Mouse (Mus musculus) myocyte (in vitro differentiated cells): Measurements from ENCODE around the gene Arhgap8. TPM values are rescaled to one million over a fixed set of nuclear protein-coding genes. Genes with fewer than 3 reads are reported as not detected.

Experiments used
- H3K27me3 ChIP-seq: one replicate; pipeline ENCODE4 v1.6.1; 2011; ENCODE audit not compliant: control insufficient read depth, insufficient read depth, insufficient read length
- H3K36me3 ChIP-seq: one replicate; pipeline ENCODE4 v1.6.1; 2011; ENCODE audit not compliant: control insufficient read depth, insufficient read depth
- H3K4me2 ChIP-seq: one replicate; pipeline ENCODE4 v1.6.1; 2011; ENCODE audit warnings: low read depth, control low read depth
- H3K4me3 ChIP-seq: one replicate; pipeline ENCODE4 v1.5.1; 2011; ENCODE audit warnings: mild to moderate bottlenecking, control low read depth, moderate library complexity
- H3K79me2 ChIP-seq: one replicate; pipeline ENCODE4 v1.6.1; 2011; ENCODE audit not compliant: control insufficient read depth, insufficient read depth
- H3ac ChIP-seq: one replicate; pipeline ENCODE4 v1.6.1; 2011; ENCODE audit not compliant: control insufficient read depth, insufficient read length
- CEBPB ChIP-seq: IDR thresholded peaks from 2 replicates; pipeline ENCODE4 v1.6.1; 2011; ENCODE audit warnings: mild to moderate bottlenecking, moderate library complexity; ENCODE audit not compliant: poor library complexity, insufficient read depth, severe bottlenecking
- E2F4 ChIP-seq: IDR thresholded peaks from one replicate; pipeline ENCODE4 v1.6.1; 2011; ENCODE audit warnings: mild to moderate bottlenecking, control low read depth, moderate library complexity; ENCODE audit not compliant: insufficient read depth
- MAX ChIP-seq: IDR thresholded peaks from one replicate; pipeline ENCODE4 v1.6.1; 2011; ENCODE audit warnings: low read depth, mild to moderate bottlenecking, control low read depth
- MYOD1 ChIP-seq, 3 experiments: IDR thresholded peaks; one replicate each; pipeline ENCODE4 v1.6.1; 2011; ENCODE audit warnings: control low read depth in 2 of 3, low read depth in 2 of 3, mild to moderate bottlenecking in 2 of 3, moderate library complexity in 1 of 3; ENCODE audit not compliant: insufficient read length in 2 of 3, control insufficient read depth in 1 of 3
- MYOG ChIP-seq, 3 experiments: IDR thresholded peaks; one replicate each; pipeline ENCODE4 v1.6.1; 2011; ENCODE audit warnings: control low read depth in 2 of 3, low read depth in 2 of 3, mild to moderate bottlenecking in 2 of 3; ENCODE audit not compliant: insufficient read length in 2 of 3, control insufficient read depth in 1 of 3, insufficient read depth in 1 of 3
- POLR2A ChIP-seq: IDR thresholded peaks from one replicate; pipeline ENCODE4 v1.6.1; 2011; ENCODE audit warnings: low read depth, mild to moderate bottlenecking, control low read depth, moderate library complexity; ENCODE audit not compliant: insufficient read length
- POLR2AphosphoS2 ChIP-seq: IDR thresholded peaks from one replicate; pipeline ENCODE4 v1.6.1; 2011; ENCODE audit warnings: low read depth, control low read depth; ENCODE audit not compliant: insufficient read length
- REST ChIP-seq: IDR thresholded peaks from one replicate; pipeline ENCODE4 v1.6.1; 2011; ENCODE audit warnings: mild to moderate bottlenecking, control low read depth, moderate library complexity; ENCODE audit not compliant: insufficient read depth, insufficient read length
- SRF ChIP-seq: IDR thresholded peaks from one replicate; pipeline ENCODE4 v1.6.1; 2011; ENCODE audit warnings: low read depth; ENCODE audit not compliant: control insufficient read depth, insufficient read length
- TCF12 ChIP-seq: IDR thresholded peaks from one replicate; pipeline ENCODE4 v1.6.1; 2011; ENCODE audit warnings: mild to moderate bottlenecking, control low read depth; ENCODE audit not compliant: poor library complexity, insufficient read depth, severe bottlenecking
- TCF3 ChIP-seq: IDR thresholded peaks from one replicate; pipeline ENCODE4 v1.6.1; 2011; ENCODE audit warnings: low read depth, control low read depth; ENCODE audit not compliant: insufficient read length
- USF1 ChIP-seq: IDR thresholded peaks from one replicate; pipeline ENCODE4 v1.6.1; 2011; ENCODE audit warnings: low read depth, mild to moderate bottlenecking, control low read depth, moderate library complexity
- polyA plus RNA-seq: library from polyadenylated mRNA; unstranded; fragments of >200 nt; fragmentation: generic; extraction: Trizol; gene quantifications from one replicate; pipeline ENCODE4 v1.2.1, GENCODE M21; 2012; ENCODE audit warnings: missing spikeins

The Arhgap8 gene
- polyA plus RNA-seq, 1 experiment, result not detected

- no peak overlapping the region for H3K4me2 ChIP-seq
- H3K27me3 ChIP-seq, result no peaks in the 10 kb centered on the region
- H3ac ChIP-seq, result no peak overlapping the region
- no peak for TF ChIP-seq TCF12
- no peak for TF ChIP-seq USF1
- TF ChIP-seq REST, result no peak
- no peak for TF ChIP-seq MYOD1 (IDR thresholded peaks at IDR 0.05; ENCODE audit: control insufficient read depth in 1 of 3, insufficient read length in 2 of 3, low read depth in 2 of 3)
- no peak for TF ChIP-seq POLR2AphosphoS2
- TF ChIP-seq POLR2A, result no peak
- TF ChIP-seq E2F4, result no peak
- no peak for TF ChIP-seq MYOG (IDR thresholded peaks at IDR 0.05; ENCODE audit: control insufficient read depth in 1 of 3, insufficient read depth in 1 of 3, insufficient read length in 2 of 3, low read depth in 2 of 3)
- no peak for TF ChIP-seq MAX
- no peaks in the 10 kb centered on the region for H3K36me3 ChIP-seq
- H3K79me2 ChIP-seq, result peaks cover 6% of the 10 kb centered on the region
- H3K4me3 ChIP-seq, result no peak overlapping the region
Measured at GRCm38 (mm10) chr15:84684520-84684919, 35.3 kb upstream of the Arhgap8 start.

- TF ChIP-seq TCF3 (no peak), MAX (no peak), POLR2AphosphoS2 (no peak), E2F4 (no peak), CEBPB (no peak), REST (no peak), MYOD1 (IDR thresholded peaks at IDR 0.05; ENCODE audit: control insufficient read depth in 1 of 3, insufficient read length in 2 of 3, low read depth in 2 of 3) (no peak), SRF (no peak), TCF12 (no peak), USF1 (no peak), MYOG (IDR thresholded peaks at IDR 0.05; ENCODE audit: control insufficient read depth in 1 of 3, insufficient read depth in 1 of 3, insufficient read length in 2 of 3, low read depth in 2 of 3) (no peak), POLR2A (no peak)
- Histone ChIP-seq H3K4me3 (no peak overlapping the region), H3K79me2 (peaks cover 6% of the 10 kb centered on the region), H3K4me2 (no peak overlapping the region), H3K36me3 (no peaks in the 10 kb centered on the region), H3ac (no peak overlapping the region), H3K27me3 (no peaks in the 10 kb centered on the region)
Measured at GRCm38 (mm10) chr15:84685417-84685816, 34.4 kb upstream of the Arhgap8 start.

- Histone ChIP-seq H3K27me3 (no peaks in the 10 kb centered on the region), H3K4me3 (no peak overlapping the region)
- TF ChIP-seq TCF12, result no peak
- TF ChIP-seq POLR2AphosphoS2, result no peak
- TF ChIP-seq TCF3, result no peak
- TF ChIP-seq SRF, result no peak
- no peak for TF ChIP-seq CEBPB
- TF ChIP-seq REST, result no peak
- TF ChIP-seq E2F4, result no peak
- no peak for TF ChIP-seq MYOG (IDR thresholded peaks at IDR 0.05; ENCODE audit: control insufficient read depth in 1 of 3, insufficient read depth in 1 of 3, insufficient read length in 2 of 3, low read depth in 2 of 3)
- no peak for TF ChIP-seq MYOD1 (IDR thresholded peaks at IDR 0.05; ENCODE audit: control insufficient read depth in 1 of 3, insufficient read length in 2 of 3, low read depth in 2 of 3)
- no peak for TF ChIP-seq POLR2A
- no peak for TF ChIP-seq USF1
- no peak for TF ChIP-seq MAX
Measured at GRCm38 (mm10) chr15:84687904-84688303, 31.9 kb upstream of the Arhgap8 start.

GRCm38 (mm10) chr15:84689356-84689755 is 30.5 kb upstream of the Arhgap8 start:
- Histone ChIP-seq H3K4me2 (no peak overlapping the region), H3K27me3 (no peaks in the 10 kb centered on the region), H3K4me3 (no peak overlapping the region), H3K79me2 (no peaks in the 10 kb centered on the region), H3ac (no peak overlapping the region), H3K36me3 (no peaks in the 10 kb centered on the region)
- no peak for TF ChIP-seq TCF12
- no peak for TF ChIP-seq POLR2AphosphoS2
- no peak for TF ChIP-seq POLR2A
- no peak for TF ChIP-seq E2F4
- no peak for TF ChIP-seq REST
- TF ChIP-seq TCF3, result no peak
- TF ChIP-seq SRF, result no peak
- no peak for TF ChIP-seq MYOD1 (IDR thresholded peaks at IDR 0.05; ENCODE audit: control insufficient read depth in 1 of 3, insufficient read length in 2 of 3, low read depth in 2 of 3)
- no peak for TF ChIP-seq CEBPB

More at GRCm38 (mm10) chr15:84687904-84688303, 31.9 kb upstream of the Arhgap8 start:
- H3K36me3 ChIP-seq, result no peaks in the 10 kb centered on the region
- H3K4me2 ChIP-seq, result no peak overlapping the region
- peaks cover 3% of the 10 kb centered on the region for H3K79me2 ChIP-seq
- no peak overlapping the region for H3ac ChIP-seq

- no peaks in the 10 kb centered on the region for H3K27me3 ChIP-seq
- H3K36me3 ChIP-seq, result no peaks in the 10 kb centered on the region
- TF ChIP-seq TCF12, result no peak
- TF ChIP-seq MYOD1 (IDR thresholded peaks at IDR 0.05; ENCODE audit: control insufficient read depth in 1 of 3, insufficient read length in 2 of 3, low read depth in 2 of 3), result no peak
Measured at GRCm38 (mm10) chr15:84691513-84691912, 28.3 kb upstream of the Arhgap8 start.

More at GRCm38 (mm10) chr15:84691513-84691912, 28.3 kb upstream of the Arhgap8 start:
- Histone ChIP-seq H3K79me2 (no peaks in the 10 kb centered on the region), H3ac (no peak overlapping the region), H3K4me3 (no peak overlapping the region), H3K4me2 (no peak overlapping the region)
